Mouse (Mus musculus) limb, embryonic 14.5 days (tissue): Measurements from ENCODE around the gene Pirb. TPM values are rescaled to one million over a fixed set of nuclear protein-coding genes. Genes with fewer than 3 reads are reported as not detected.
A peak's percentile ranks its signal among the peaks of the same experiment; 100 is the strongest.
"Not testable (repeated sequence)": the region's sequence is repeated elsewhere in the genome, so short reads cannot be mapped to it uniquely, and the experiment has no call there.

Experiments used
- ATAC-seq: fragments of 200-750 bp; cut with Nextera tagmentation; 2 replicates; pipeline ENCODE4 v1.8.0; 2017; ENCODE audit warnings: low read depth, moderate number of reproducible peaks, moderate TSS enrichment; ENCODE audit not compliant: low FRiP score
- DNase-seq: peaks from one replicate; pipeline ENCODE4 v3.0.0-alpha.2; 2015; ENCODE audit warnings: low spot score
- H3K27ac ChIP-seq: fragments of 300-500 bp; sonication (generic); replicated peaks from 2 replicates; pipeline ENCODE4 v1.5.1; 2014; ENCODE audit warnings: low read depth, mild to moderate bottlenecking, low read length, moderate library complexity, mixed read lengths
- H3K27me3 ChIP-seq: fragments of 300-500 bp; sonication (generic); 2 replicates; pipeline ENCODE4 v1.6.1; 2014; ENCODE audit warnings: low read length, mixed read lengths; ENCODE audit not compliant: control insufficient read depth, insufficient read depth
- H3K36me3 ChIP-seq: fragments of 300-500 bp; sonication (generic); 2 replicates; pipeline ENCODE4 v1.6.1; 2014; ENCODE audit warnings: mild to moderate bottlenecking, low read length, moderate library complexity, mixed read lengths; ENCODE audit not compliant: control insufficient read depth, insufficient read depth
- H3K4me1 ChIP-seq: fragments of 300-500 bp; sonication (generic); 2 replicates; pipeline ENCODE4 v1.6.1; 2014; ENCODE audit warnings: antibody characterized with exemption, low read length, mixed read lengths; ENCODE audit not compliant: control insufficient read depth, insufficient read depth
- H3K4me2 ChIP-seq: fragments of 300-500 bp; sonication (generic); replicated peaks from 2 replicates; pipeline ENCODE4 v1.6.1; 2014; ENCODE audit warnings: low read depth, mild to moderate bottlenecking, low read length, moderate library complexity; ENCODE audit not compliant: severe bottlenecking
- H3K4me3 ChIP-seq: fragments of 300-500 bp; sonication (generic); replicated peaks from 2 replicates; pipeline ENCODE4 v1.5.1; 2014; ENCODE audit warnings: low read length
- H3K9ac ChIP-seq: fragments of 300-500 bp; sonication (generic); 2 replicates; pipeline ENCODE4 v1.6.1; 2014; ENCODE audit warnings: mild to moderate bottlenecking, low read depth, low read length, moderate library complexity; ENCODE audit not compliant: severe bottlenecking
- H3K9me3 ChIP-seq: fragments of 300-500 bp; sonication (generic); 2 replicates; pipeline ENCODE4 v1.6.1; 2016; ENCODE audit warnings: low read length; ENCODE audit not compliant: control insufficient read depth
- POLR2A ChIP-seq: fragments of 200-500 bp; IDR thresholded peaks from 2 replicates; pipeline ENCODE4 v1.8.0; 2012; ENCODE audit warnings: inconsistent platforms, mild to moderate bottlenecking, moderate library complexity, borderline replicate concordance; ENCODE audit not compliant: insufficient read depth, insufficient read length; ENCODE audit errors: extremely low read depth
- WGBS: fragments of 180-500 bp; shearing (Covaris S2); extraction: QIAGEN DNeasy Blood & Tissue Kit; methylation state at CpG from one replicate; pipeline ENCODE4 v1.1.7; 2014; 5-methylcytosine and 5-hydroxymethylcytosine counted together
- polyA plus RNA-seq, 2 experiments: library from polyadenylated mRNA; depleted of rRNA in 1 of 2; stranded (reverse) in 1 of 2; unstranded in 1 of 2; fragments of >200 nt; fragmentation: Nextera tagmentation in 1 of 2; extraction: Ambion mirVana in 1 of 2; gene quantifications; 2 replicates each; pipeline versions ENCODE4 v1.2.1 to v1.2.3; 2012 to 2014

The Pirb gene
- polyA plus RNA-seq, 2 experiments = 1.0 TPM

- ATAC-seq = no peak
- Histone ChIP-seq H3K4me1 (peaks cover 3% of the 10 kb centered on the region; the same call in 1 of the 2 replicates), H3K27me3 (no peaks in the 10 kb centered on the region), H3K4me3 (no peak overlapping the region), H3K9ac (no peak overlapping the region), H3K36me3 (peaks cover 34% of the 10 kb centered on the region), H3K27ac (no peak overlapping the region), H3K4me2 (no peak overlapping the region), H3K9me3 (no peaks in the 10 kb centered on the region)
- 26% methylated on average over 7 of the region's 7 CpGs for WGBS
- DNase-seq = no peak
- no peak for TF ChIP-seq POLR2A
These were observed 12.4 kb downstream of the Pirb start for GRCm38 (mm10) chr7:3707568-3708413.

GRCm38 (mm10) chr7:3707027-3707426, 13.2 kb downstream of the Pirb start:
- no peak for DNase-seq
- Histone ChIP-seq H3K9me3 (no peaks in the 10 kb centered on the region), H3K9ac (no peak overlapping the region), H3K4me1 (peaks cover 3% of the 10 kb centered on the region; the same call in 1 of the 2 replicates), H3K27me3 (no peaks in the 10 kb centered on the region), H3K4me2 (no peak overlapping the region), H3K27ac (no peak overlapping the region), H3K36me3 (peaks cover 34% of the 10 kb centered on the region), H3K4me3 (no peak overlapping the region)
- ATAC-seq = no peak
- TF ChIP-seq POLR2A = no peak
- WGBS = 66% methylated on average over 4 of the region's 4 CpGs

GRCm38 (mm10) chr7:3706343-3706934, 13.8 kb downstream of the Pirb start:
- Histone ChIP-seq H3K9ac (0 out of 2 replicates have a peak overlapping the region, but pooled peaks have one; percentile 92), H3K4me1 (peaks cover 3% of the 10 kb centered on the region; the same call in 1 of the 2 replicates), H3K27me3 (no peaks in the 10 kb centered on the region), H3K9me3 (no peaks in the 10 kb centered on the region), H3K36me3 (peaks cover 36% of the 10 kb centered on the region), H3K4me2 (peak overlapping the region; percentile 87), H3K27ac (no peak overlapping the region), H3K4me3 (peak overlapping the region; percentile 74)
- 65% methylated on average over 11 of the region's 11 CpGs for WGBS
- DNase-seq (no peak), ATAC-seq (no peak)
- no peak for TF ChIP-seq POLR2A

GRCm38 (mm10) chr7:3705911-3706310, 14.3 kb downstream of the Pirb start:
- WGBS = 31% methylated on average over 6 of the region's 6 CpGs
- no peak for TF ChIP-seq POLR2A
- ATAC-seq = no peak
- Histone ChIP-seq H3K4me2 (peak overlapping the region; percentile 87), H3K27me3 (no peaks in the 10 kb centered on the region), H3K9ac (peak overlapping the region; percentile 92), H3K36me3 (peaks cover 42% of the 10 kb centered on the region), H3K4me3 (peak overlapping the region; percentile 74), H3K4me1 (peaks cover 3% of the 10 kb centered on the region; the same call in 1 of the 2 replicates), H3K27ac (no peak overlapping the region), H3K9me3 (no peaks in the 10 kb centered on the region)
- no peak for DNase-seq

GRCm38 (mm10) chr7:3705461-3705860, 14.7 kb downstream of the Pirb start:
- not testable (repeated sequence) for H3K9me3 ChIP-seq, H3K27me3 ChIP-seq, ATAC-seq, H3K4me1 ChIP-seq, DNase-seq
- Histone ChIP-seq H3K36me3 (peaks cover 44% of the 10 kb centered on the region), H3K4me2 (peak overlapping the region; percentile 87), H3K27ac (peak overlapping the region; percentile 95; the same call in 1 of the 2 replicates), H3K9ac (peak overlapping the region; percentile 92), H3K4me3 (peak overlapping the region; percentile 74)
- 3% methylated on average over 5 of the region's 7 CpGs for WGBS
